Mouse (Mus musculus) erythroid progenitor cell, adult 5-6 weeks (primary cell): ENCODE results near the gene Plekhh2. TPM values are rescaled to one million over a fixed set of nuclear protein-coding genes. Genes with fewer than 3 reads are reported as not detected.

Experiments used
- ATAC-seq: replicated peaks from 2 replicates; pipeline ENCODE4 v1.8.0; 2016; ENCODE audit warnings: moderate number of reproducible peaks, mild to moderate bottlenecking, moderate TSS enrichment, inconsistent platforms; ENCODE audit not compliant: poor library complexity, low FRiP score, severe bottlenecking
- total RNA-seq, 2 experiments: library from RNA; stranded (forward) in 1 of 2; stranded (reverse) in 1 of 2; fragments of 150-400 nt in 1 of 2; fragments of 186-747, 209-891 nt in 1 of 2; gene quantifications; 2 replicates each; pipeline versions ENCODE4 v1.2.3 to v1.2.4; 2015 to 2017; ENCODE audit warnings: low replicate concordance in 2 of 2

Gene Plekhh2
- total RNA-seq, 2 experiments from 2014 or later: not detected

DNA sequence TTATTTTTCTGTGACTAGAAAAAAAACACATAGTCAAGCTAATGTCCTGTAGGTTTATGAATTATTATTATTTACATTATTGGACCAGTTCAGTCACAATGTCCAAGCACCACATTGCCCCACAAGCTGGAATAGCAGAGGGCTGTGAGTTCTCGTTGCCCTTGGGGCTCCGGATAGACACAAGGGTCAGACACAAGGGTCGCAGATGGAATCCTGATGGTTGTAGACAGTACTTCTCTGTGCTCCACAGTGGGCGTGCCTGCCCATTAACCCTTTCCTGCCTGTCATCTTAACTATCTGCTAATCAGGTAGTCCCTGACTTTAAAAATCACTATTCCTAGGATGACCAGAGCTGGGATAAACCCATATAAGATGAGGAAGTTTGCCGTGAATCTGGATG is 146.5 kb downstream of the Plekhh2 start:
- no peak for ATAC-seq

DNA sequence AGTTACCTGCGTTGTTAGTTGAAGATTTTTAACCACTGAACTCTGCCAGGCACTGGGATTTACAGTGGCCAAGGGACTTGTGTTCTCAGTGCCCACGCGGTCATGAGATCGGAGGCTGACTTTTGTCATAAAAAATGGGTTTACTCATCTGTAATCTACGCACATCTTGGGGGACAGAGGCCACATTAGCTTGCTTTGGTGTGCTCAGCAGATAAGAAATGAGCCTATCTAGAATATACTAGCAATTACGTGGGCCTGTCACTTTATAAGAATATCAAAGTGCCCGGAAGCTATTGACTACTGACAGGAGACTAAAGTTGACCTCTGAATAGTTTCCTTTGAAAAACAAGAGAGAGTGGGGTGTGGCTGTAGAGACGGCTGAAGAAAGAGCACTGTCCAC is 147.3 kb downstream of the Plekhh2 start:
- ATAC-seq: no peak

DNA sequence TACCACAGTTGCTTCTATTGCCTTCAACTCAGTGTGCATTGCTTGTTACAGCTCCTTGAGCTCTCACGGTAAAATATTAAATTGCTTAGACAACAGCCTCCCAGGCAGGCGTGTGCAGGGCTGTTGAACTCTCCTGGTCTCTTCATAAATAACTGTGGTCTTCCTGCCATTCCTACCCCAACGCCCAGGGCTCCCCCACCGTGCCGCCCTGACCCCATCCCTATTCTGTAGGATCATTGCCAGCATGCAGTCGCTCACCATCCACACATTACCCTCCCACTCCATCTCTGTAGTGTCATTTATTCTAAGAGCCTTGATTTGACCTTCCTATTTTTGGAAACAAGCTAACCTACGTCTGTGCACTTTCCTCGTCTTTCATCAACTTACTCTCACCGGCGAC is 153.4 kb downstream of the Plekhh2 start:
- no peak for ATAC-seq

DNA sequence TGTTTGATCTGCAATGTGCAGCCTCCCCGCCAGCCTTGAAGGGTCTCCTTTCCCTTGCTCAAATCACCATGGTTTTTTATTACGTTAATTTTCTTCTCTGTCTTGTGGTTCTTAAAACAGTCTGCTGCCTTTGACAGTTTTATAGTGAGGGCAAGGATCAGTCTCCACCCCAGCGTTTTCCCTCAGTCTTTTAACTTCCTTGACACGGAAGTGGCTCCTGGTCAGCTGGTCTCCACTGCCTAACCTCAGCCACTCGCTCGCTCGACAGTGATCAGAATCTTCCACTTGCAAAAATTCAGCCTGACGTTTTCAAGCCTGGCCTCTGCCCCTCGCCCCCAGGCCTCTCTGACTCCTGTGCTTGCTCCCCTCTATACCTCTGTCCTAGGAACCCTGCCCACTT is 154.0 kb downstream of the Plekhh2 start:
- ATAC-seq: no peak

DNA sequence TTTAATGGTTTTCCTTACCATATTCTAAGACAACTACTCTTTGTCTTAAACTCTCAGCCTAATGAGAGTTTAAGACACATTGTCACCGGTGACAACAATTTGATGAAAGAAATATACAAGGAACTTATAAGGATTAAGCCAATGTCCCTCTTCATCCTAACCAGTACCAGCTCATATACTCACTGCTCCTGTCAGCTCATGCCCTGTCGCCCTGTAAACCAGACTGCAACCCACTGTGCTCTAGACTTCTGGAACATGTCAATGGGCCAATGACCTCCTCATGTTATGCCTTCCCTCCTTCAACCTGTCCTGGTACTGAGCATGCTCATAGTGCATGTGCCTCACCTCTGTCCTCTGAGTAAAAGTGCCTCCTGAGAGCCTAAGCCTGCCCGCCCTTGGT is 156.2 kb downstream of the Plekhh2 start:
- 0 out of 2 replicates have a peak, but pooled peaks have one; percentile 33 for ATAC-seq

Other genes with a start within 250 kb of the Plekhh2 start
- 10.9 and 13.0 TPM in 2 replicates for gene Thada, start 45.7 kb upstream of the Plekhh2 start, total RNA-seq (2015; ENCODE audit: low replicate concordance)
- gene Thada, start 45.7 kb upstream of the Plekhh2 start, total RNA-seq (2017; ENCODE audit: low replicate concordance): 7.5 and 16.0 TPM in 2 replicates
- gene Dync2li1, start 114.6 kb downstream of the Plekhh2 start, total RNA-seq (2015; ENCODE audit: low replicate concordance): not detected in 2 replicates
- not detected in 2 replicates for gene Dync2li1, start 114.6 kb downstream of the Plekhh2 start, total RNA-seq (2017; ENCODE audit: low replicate concordance)
- gene Abcg8, start 164.4 kb downstream of the Plekhh2 start, total RNA-seq (2015; ENCODE audit: low replicate concordance): not detected in 2 replicates
- not detected in 2 replicates for gene Abcg8, start 164.4 kb downstream of the Plekhh2 start, total RNA-seq (2017; ENCODE audit: low replicate concordance)
- not detected in 2 replicates for gene Abcg5, start 171.1 kb downstream of the Plekhh2 start, total RNA-seq (2015; ENCODE audit: low replicate concordance)
- gene Abcg5, start 171.1 kb downstream of the Plekhh2 start, total RNA-seq (2017; ENCODE audit: low replicate concordance): not detected in 2 replicates